Mouse (Mus musculus) layer of hippocampus, adult 2 months (tissue): ENCODE results near the gene Cxxc4. TPM values are rescaled to one million over a fixed set of nuclear protein-coding genes. Genes with fewer than 3 reads are reported as not detected.
A peak's percentile ranks its signal among the peaks of the same experiment; 100 is the strongest.
"Not testable (repeated sequence)": the region's sequence is repeated elsewhere in the genome, so short reads cannot be mapped to it uniquely, and the experiment has no call there.

Experiments used
- DNase-seq, 2 experiments: peaks; one replicate each; pipeline ENCODE4 v3.0.0; 2022; ENCODE audit warnings: low spot score in 2 of 2
- H3K27ac ChIP-seq: fragments of 200-600 bp; 2 replicates; pipeline ENCODE4 v1.8.1; 2022
- H3K4me3 ChIP-seq: fragments of 200-600 bp; 2 replicates; pipeline ENCODE4 v1.8.1; 2022; ENCODE audit warnings: mild to moderate bottlenecking
- CTCF ChIP-seq: fragments of 200-600 bp; conservative IDR thresholded peaks from 2 replicates; pipeline ENCODE4 v1.8.1; 2022; ENCODE audit warnings: antibody characterized with exemption, mild to moderate bottlenecking, moderate library complexity
- long read RNA-seq, 2 experiments: library from polyadenylated mRNA; stranded (forward); transcript quantifications; one replicate each; pipeline ENCODE4 v2.0.0; 2021; ENCODE audit warnings: borderline mapping rate in 2 of 2
- total RNA-seq, 2 experiments: library from RNA; stranded (reverse); gene quantifications; 2 replicates each; pipeline ENCODE4 v1.2.3; 2021

Cxxc4 gene
- 10 to 100 TPM; 12.4 to 14.7 TPM for total RNA-seq
- long read RNA-seq, experiment 1, partial matches to known transcripts = 4 of 7 reads
- long read RNA-seq, experiment 1, other reads (novel, unspliced or antisense) = 3 of 7 reads
- long read RNA-seq, experiment 2, partial matches to known transcripts = 6 of 11 reads
- long read RNA-seq, experiment 2, other reads (novel, unspliced or antisense) = 5 of 11 reads

GRCm38 (mm10) chr3:134236414-134237112, at the start of gene Cxxc4:
Gene Cxxc4 (plus strand): TSS chr3:134236484.
- DNase-seq = no peak
- Histone ChIP-seq H3K4me3 (peak within 1 kb of the TSS; percentile 65), H3K27ac (peak within 1 kb of the TSS; percentile 77)
- TF ChIP-seq CTCF = no peak

GRCm38 (mm10) chr3:134188979-134189946, 47.0 kb upstream of the Cxxc4 start:
- TF ChIP-seq CTCF = no peak
- no peak for DNase-seq
- H3K27ac ChIP-seq = no peak overlapping the region

GRCm38 (mm10) chr3:134190046-134190445, 46.2 kb upstream of the Cxxc4 start:
- Histone ChIP-seq H3K27ac (no peak overlapping the region), H3K4me3 (peak overlapping the region; percentile 50)
- no peak for TF ChIP-seq CTCF
- no peak for DNase-seq

More at GRCm38 (mm10) chr3:134188979-134189946, 47.0 kb upstream of the Cxxc4 start:
- peak overlapping the region; percentile 50 for H3K4me3 ChIP-seq

GRCm38 (mm10) chr3:134199892-134200291, 36.4 kb upstream of the Cxxc4 start:
- no peak overlapping the region for H3K4me3 ChIP-seq
- H3K27ac ChIP-seq = no peak overlapping the region
- no peak for TF ChIP-seq CTCF
- DNase-seq = no peak

- H3K4me3 ChIP-seq = no peak overlapping the region
- H3K27ac ChIP-seq = no peak overlapping the region
- TF ChIP-seq CTCF = no peak
- no peak for DNase-seq
These were observed 29.7 kb upstream of the Cxxc4 start for GRCm38 (mm10) chr3:134206624-134207023.

- Histone ChIP-seq H3K27ac (no peak overlapping the region), H3K4me3 (no peak overlapping the region)
- TF ChIP-seq CTCF = no peak
- no peak for DNase-seq
These were observed 25.3 kb upstream of the Cxxc4 start for GRCm38 (mm10) chr3:134210950-134211349.

GRCm38 (mm10) chr3:134219881-134220280, 16.4 kb upstream of the Cxxc4 start:
- H3K27ac ChIP-seq, DNase-seq, H3K4me3 ChIP-seq: not testable (repeated sequence)

- Histone ChIP-seq H3K4me3 (no peak overlapping the region), H3K27ac (no peak overlapping the region)
- TF ChIP-seq CTCF = no peak
- DNase-seq = no peak
These were observed 15.3 kb upstream of the Cxxc4 start for GRCm38 (mm10) chr3:134221002-134221401.

- H3K27ac ChIP-seq = no peak overlapping the region
- TF ChIP-seq CTCF = no peak
- no peak for DNase-seq
- no peak overlapping the region for H3K4me3 ChIP-seq
These were observed 13.7 kb upstream of the Cxxc4 start for GRCm38 (mm10) chr3:134222593-134222992.

GRCm38 (mm10) chr3:134223956-134224355, 12.3 kb upstream of the Cxxc4 start:
- Histone ChIP-seq H3K4me3 (no peak overlapping the region), H3K27ac (no peak overlapping the region)
- DNase-seq = no peak
- no peak for TF ChIP-seq CTCF

GRCm38 (mm10) chr3:134225928-134226327, 10.4 kb upstream of the Cxxc4 start:
- H3K27ac ChIP-seq = no peak overlapping the region
- TF ChIP-seq CTCF = no peak
- DNase-seq = no peak
- no peak overlapping the region for H3K4me3 ChIP-seq

GRCm38 (mm10) chr3:134232753-134233152, 3.5 kb upstream of the Cxxc4 start:
- no peak for TF ChIP-seq CTCF
- no peak for DNase-seq
- H3K27ac ChIP-seq = no peak overlapping the region
- no peak overlapping the region for H3K4me3 ChIP-seq
